Mouse (Mus musculus) hindbrain, embryonic 15.5 days (tissue): ENCODE data around the gene Pnmt. TPM values are rescaled to one million over a fixed set of nuclear protein-coding genes. Genes with fewer than 3 reads are reported as not detected.
A peak's percentile ranks its signal among the peaks of the same experiment; 100 is the strongest.
"Not testable (repeated sequence)": the region's sequence is repeated elsewhere in the genome, so short reads cannot be mapped to it uniquely, and the experiment has no call there.

Experiments
- ATAC-seq: fragments of 200-750 bp; cut with Nextera tagmentation; 2 replicates; pipeline ENCODE4 v1.8.0; 2017; ENCODE audit warnings: low read depth, moderate number of reproducible peaks, moderate TSS enrichment; ENCODE audit not compliant: low FRiP score
- H3K27ac ChIP-seq: fragments of 300-500 bp; sonication (generic); replicated peaks from 2 replicates; pipeline ENCODE4 v1.5.1; 2015; ENCODE audit warnings: mild to moderate bottlenecking, inconsistent platforms
- H3K27me3 ChIP-seq: fragments of 300-500 bp; sonication (generic); 2 replicates; pipeline ENCODE4 v1.6.1; 2015; ENCODE audit warnings: control low read depth, inconsistent platforms
- H3K36me3 ChIP-seq: fragments of 300-500 bp; sonication (generic); 2 replicates; pipeline ENCODE4 v1.6.1; 2015; ENCODE audit warnings: control low read depth, inconsistent platforms
- H3K4me1 ChIP-seq: fragments of 300-500 bp; sonication (generic); replicated peaks from 2 replicates; pipeline ENCODE4 v1.6.1; 2015; ENCODE audit warnings: control low read depth, inconsistent platforms
- H3K4me2 ChIP-seq: fragments of 300-500 bp; sonication (generic); 2 replicates; pipeline ENCODE4 v1.6.1; 2015; ENCODE audit warnings: moderate library complexity, mild to moderate bottlenecking, inconsistent platforms
- H3K4me3 ChIP-seq: fragments of 300-500 bp; sonication (generic); 2 replicates; pipeline ENCODE4 v1.5.1; 2015; ENCODE audit warnings: mild to moderate bottlenecking, inconsistent platforms
- H3K9ac ChIP-seq: fragments of 300-500 bp; sonication (generic); 2 replicates; pipeline ENCODE4 v1.6.1; 2015; ENCODE audit warnings: inconsistent platforms
- H3K9me3 ChIP-seq: fragments of 300-500 bp; sonication (generic); 2 replicates; pipeline ENCODE4 v1.6.1; 2016; ENCODE audit warnings: control low read depth, inconsistent platforms
- WGBS: fragments of 180-500 bp; shearing (Covaris S2); methylation state at CpG from one replicate; pipeline ENCODE4 v1.1.7; 2015; 5-methylcytosine and 5-hydroxymethylcytosine counted together
- polyA plus RNA-seq: library from polyadenylated mRNA; unstranded; fragments of >200 nt; fragmentation: Nextera tagmentation; extraction: Ambion mirVana; gene quantifications from 2 replicates; pipeline ENCODE4 v1.2.1, GENCODE M21; 2015

Gene Pnmt
- polyA plus RNA-seq, 1 experiment from 2014 or later: 3.7 TPM

DNA sequence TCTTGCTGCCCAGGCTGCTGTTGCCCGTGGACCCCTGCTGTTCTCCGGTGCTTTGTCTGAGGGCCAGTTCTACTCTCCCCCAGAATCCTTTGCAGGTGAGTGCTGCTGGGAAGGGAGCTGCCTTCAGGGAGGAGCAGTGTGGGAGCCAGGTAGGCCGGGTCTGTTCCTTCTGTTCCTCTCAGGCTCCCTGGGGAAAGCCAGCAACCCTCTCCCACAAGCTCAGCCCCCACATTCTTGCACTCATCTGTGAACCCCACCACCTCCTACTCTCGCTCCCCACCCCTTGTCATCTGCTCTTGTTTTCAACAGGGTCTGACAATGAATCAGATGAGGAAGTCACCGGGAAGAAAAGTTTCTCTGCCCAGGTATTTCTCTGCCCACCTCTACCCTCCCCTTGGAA, 9.5 kb upstream of the Pnmt start:
- Histone ChIP-seq H3K9me3 (no peaks in the 10 kb centered on the region), H3K4me3 (no peak overlapping the region), H3K27ac (no peak overlapping the region), H3K4me1 (peaks cover 10% of the 10 kb centered on the region), H3K36me3 (peaks cover 15% of the 10 kb centered on the region; the same call in 1 of the 2 replicates), H3K27me3 (no peaks in the 10 kb centered on the region), H3K4me2 (no peak overlapping the region), H3K9ac (no peak overlapping the region)
- no peak for ATAC-seq
- 73% methylated on average over 5 of the region's 5 CpGs for WGBS

DNA sequence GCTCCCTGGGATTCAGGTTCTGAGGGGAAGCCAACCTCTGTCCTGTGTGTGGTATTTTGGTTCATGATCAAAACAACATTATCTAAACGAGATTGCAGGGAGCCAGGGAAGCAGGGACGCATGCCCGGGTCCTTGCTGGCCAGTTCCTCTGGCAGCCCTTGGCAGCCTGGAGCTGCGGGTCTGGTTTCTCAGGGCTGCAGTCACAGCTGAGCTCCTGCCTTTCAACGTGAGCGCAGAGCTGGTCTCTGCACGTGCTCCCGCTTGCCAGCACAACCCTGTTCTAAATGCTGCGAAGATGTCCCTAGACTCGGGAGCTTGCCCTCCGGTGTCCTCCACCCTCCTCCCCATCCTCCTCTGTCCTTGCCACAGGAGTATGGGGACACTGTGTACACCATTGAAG, 8.5 kb upstream of the Pnmt start:
- H3K9ac ChIP-seq: no peak overlapping the region
- no peaks in the 10 kb centered on the region for H3K27me3 ChIP-seq
- no peak overlapping the region for H3K4me3 ChIP-seq
- 0 out of 2 replicates have a peak, but pooled peaks have one; percentile 30 for ATAC-seq
- no peak overlapping the region for H3K27ac ChIP-seq
- WGBS: 84% methylated on average over 11 of the region's 11 CpGs
- H3K4me2 ChIP-seq: no peak overlapping the region
- no peaks in the 10 kb centered on the region for H3K9me3 ChIP-seq
- H3K36me3 ChIP-seq: peaks cover 15% of the 10 kb centered on the region; the same call in 1 of the 2 replicates
- H3K4me1 ChIP-seq: 0 out of 2 replicates have a peak, but pooled peaks cover under 1% of the 10 kb centered on the region

DNA sequence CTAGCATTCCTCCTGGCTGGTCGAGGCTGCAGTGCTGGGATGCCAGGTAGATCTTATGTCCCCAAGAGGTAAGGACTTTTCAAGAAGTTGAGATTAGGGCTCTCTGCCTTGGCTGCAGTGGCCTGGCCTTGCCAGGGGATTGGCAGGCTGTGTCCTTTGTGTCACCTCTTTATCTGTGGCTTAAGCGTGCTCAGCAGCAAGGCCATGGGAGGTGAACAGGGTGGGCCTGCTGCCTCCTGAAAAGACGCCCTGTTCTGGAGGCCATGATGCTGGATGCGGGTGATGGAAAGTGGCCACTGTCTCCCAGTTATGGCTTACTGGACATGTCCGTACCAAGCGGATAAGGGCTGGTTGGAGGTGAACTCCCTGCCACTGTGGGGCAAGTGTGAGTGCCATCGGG, 6.9 kb upstream of the Pnmt start:
- ATAC-seq: no peak
- Histone ChIP-seq H3K36me3 (peaks cover 15% of the 10 kb centered on the region; the same call in 1 of the 2 replicates), H3K4me1 (no peaks in the 10 kb centered on the region), H3K27me3 (no peaks in the 10 kb centered on the region; the same call in 1 of the 2 replicates), H3K9me3 (no peaks in the 10 kb centered on the region), H3K27ac (no peak overlapping the region), H3K9ac (no peak overlapping the region), H3K4me2 (no peak overlapping the region), H3K4me3 (no peak overlapping the region)
- WGBS: 92% methylated on average over 7 of the region's 7 CpGs

DNA sequence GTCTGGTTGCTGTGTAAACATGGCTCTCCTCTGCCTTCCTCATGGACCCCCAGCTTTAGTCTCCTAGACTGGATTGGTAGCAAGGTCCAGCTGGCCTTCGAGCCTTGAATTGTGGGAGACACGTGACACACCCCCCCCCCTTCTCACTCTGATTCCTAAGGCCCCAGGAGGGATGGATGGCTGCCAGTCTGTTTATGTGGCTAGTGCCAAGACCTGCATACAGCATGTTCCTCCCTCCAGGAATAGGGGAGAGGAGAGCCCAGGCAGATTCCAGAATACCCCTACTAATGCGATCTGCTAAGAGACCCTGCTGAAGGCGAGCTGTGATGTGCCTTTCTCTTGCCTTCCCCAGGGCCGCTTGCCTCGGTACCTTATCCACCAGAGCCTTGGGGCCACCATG, 6.1 kb upstream of the Pnmt start:
- no peak for ATAC-seq

DNA sequence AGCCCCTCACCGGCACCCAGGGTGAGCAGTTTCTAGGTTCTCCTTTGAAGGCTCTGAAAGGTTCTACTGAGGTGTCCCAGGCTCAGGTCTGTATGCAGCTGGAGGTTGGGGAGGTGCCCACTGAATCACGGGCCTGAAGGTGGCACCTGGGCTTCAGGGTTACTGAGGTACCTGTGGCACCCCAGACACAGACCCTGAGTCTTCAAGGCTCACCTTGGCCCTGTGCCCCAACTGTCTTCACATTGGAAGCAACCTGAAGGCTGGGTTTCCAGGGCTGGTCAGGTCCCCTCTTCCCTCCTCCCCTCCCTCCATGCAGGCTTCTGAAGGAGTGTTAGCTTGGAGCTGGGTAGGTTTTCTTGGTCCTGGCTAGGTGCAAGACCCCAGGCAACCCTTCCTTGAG, 4.6 kb upstream of the Pnmt start:
- WGBS: 95% methylated on average over 2 of the region's 2 CpGs

More for the DNA sequence above, 6.1 kb upstream of the Pnmt start:
- WGBS: 67% methylated on average over 6 of the region's 6 CpGs
- H3K36me3 ChIP-seq: peaks cover 13% of the 10 kb centered on the region; the same call in 1 of the 2 replicates
- no peaks in the 10 kb centered on the region for H3K4me1 ChIP-seq
- no peak overlapping the region for H3K9ac ChIP-seq
- no peak overlapping the region for H3K27ac ChIP-seq
- no peak overlapping the region for H3K4me2 ChIP-seq
- no peaks in the 10 kb centered on the region for H3K9me3 ChIP-seq
- no peak overlapping the region for H3K4me3 ChIP-seq
- H3K27me3 ChIP-seq: peaks cover under 1% of the 10 kb centered on the region; the same call in 1 of the 2 replicates

DNA sequence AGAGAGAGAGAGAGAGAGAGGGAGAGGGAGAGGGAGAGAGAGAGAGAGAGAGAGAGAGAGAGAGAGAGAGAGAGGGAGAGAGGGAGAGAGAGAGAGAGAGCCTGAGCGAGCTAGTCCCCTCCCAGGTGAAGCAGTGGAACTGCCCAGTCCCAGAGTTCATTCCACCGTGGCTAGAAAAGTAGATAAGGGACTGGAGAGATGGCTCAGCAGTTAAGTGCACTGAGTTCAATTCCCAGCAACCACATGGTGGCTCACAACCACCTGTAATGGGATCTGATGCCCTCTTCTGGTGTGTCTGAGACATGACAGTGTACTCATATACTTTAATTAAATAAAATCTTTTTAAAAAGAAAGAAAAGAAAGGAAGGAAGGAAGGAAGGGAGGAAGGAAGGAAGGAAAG, 3.8 kb upstream of the Pnmt start:
- H3K9me3 ChIP-seq, H3K4me2 ChIP-seq, H3K9ac ChIP-seq, H3K36me3 ChIP-seq, H3K4me1 ChIP-seq, H3K27ac ChIP-seq, H3K4me3 ChIP-seq, ATAC-seq: not testable (repeated sequence)
- H3K27me3 ChIP-seq: peaks cover 11% of the 10 kb centered on the region
- WGBS: 60% methylated on average over 2 of the region's 2 CpGs

More for the DNA sequence above, 4.6 kb upstream of the Pnmt start:
- Histone ChIP-seq H3K9ac (no peak overlapping the region), H3K4me2 (no peak overlapping the region), H3K4me3 (no peak overlapping the region), H3K27ac (no peak overlapping the region), H3K27me3 (peaks cover 3% of the 10 kb centered on the region; the same call in 1 of the 2 replicates), H3K9me3 (no peaks in the 10 kb centered on the region), H3K4me1 (0 out of 2 replicates have a peak, but pooled peaks cover under 1% of the 10 kb centered on the region), H3K36me3 (peaks cover 8% of the 10 kb centered on the region; the same call in 1 of the 2 replicates)
- no peak for ATAC-seq

DNA sequence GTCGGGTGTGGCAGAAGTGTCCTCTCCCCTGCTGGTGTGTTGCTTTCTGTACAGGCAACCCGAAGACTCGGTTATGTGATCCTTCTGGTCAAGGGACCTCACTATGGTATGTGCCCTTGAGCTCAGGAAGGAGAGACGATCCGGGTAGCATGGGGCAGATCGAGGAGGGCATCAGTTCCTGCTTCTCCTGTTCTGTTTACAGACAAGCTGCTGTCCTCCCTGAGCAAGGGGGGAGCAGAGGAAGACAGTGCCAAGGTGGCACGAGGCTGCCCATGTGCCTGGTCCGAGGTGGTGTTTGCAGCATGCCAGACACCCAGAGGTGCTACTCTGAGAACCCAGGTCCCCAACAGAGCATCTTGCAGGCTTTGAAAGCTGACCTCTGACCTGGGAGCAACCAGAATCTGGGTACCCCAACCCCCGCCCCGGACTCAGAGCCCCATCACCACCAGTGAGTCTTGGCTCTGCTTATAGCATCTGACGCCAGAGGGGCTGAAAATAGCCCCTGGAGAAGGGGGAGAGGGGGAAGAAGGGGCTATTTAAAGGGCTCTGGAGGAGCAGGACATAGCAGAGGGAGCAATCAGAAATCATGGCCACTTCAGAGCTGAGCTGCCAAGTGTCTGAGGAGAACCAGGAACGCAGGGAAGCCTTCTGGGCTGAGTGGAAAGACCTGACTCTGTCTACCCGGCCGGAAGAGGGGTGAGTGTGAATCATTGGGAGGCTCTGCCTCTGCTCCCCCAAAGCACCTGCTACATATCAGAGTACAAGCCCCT, 2.8 kb upstream of the Pnmt start, which contains the start of gene Tcap:
TSS of gene Tcap (plus strand) at position 551 of the 770 bp plus-strand sequence.
- Histone ChIP-seq H3K4me2 (no peak within 1 kb of the TSS), H3K9ac (no peak within 1 kb of the TSS), H3K4me3 (no peak within 1 kb of the TSS), H3K9me3 (no peaks in the 10 kb centered on the region), H3K36me3 (peaks cover 7% of the 10 kb centered on the region; the same call in 1 of the 2 replicates), H3K27me3 (peaks cover 19% of the 10 kb centered on the region), H3K4me1 (0 out of 2 replicates have a peak, but pooled peaks cover 3% of the 10 kb centered on the region), H3K27ac (no peak within 1 kb of the TSS)
- ATAC-seq: no peak
- 70% methylated on average over 14 of the region's 14 CpGs for WGBS

DNA sequence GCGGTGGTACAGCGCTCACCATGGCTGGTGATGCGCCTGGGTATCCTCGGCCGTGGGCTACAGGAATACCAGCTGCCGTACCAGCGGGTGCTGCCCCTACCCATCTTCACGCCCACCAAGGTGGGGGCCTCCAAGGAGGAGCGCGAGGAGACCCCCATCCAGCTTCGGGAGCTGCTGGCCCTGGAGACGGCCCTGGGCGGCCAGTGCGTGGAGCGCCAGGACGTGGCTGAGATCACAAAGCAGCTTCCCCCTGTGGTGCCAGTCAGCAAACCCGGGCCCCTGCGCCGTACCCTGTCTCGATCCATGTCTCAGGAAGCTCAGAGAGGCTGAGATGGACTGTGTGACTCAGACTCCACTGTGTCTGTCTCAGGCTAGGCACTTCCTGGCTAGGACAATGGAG, 2.0 kb upstream of the Pnmt start:
- Histone ChIP-seq H3K9me3 (no peaks in the 10 kb centered on the region), H3K9ac (no peak overlapping the region), H3K27ac (no peak overlapping the region), H3K4me1 (0 out of 2 replicates have a peak, but pooled peaks cover 3% of the 10 kb centered on the region), H3K36me3 (peaks cover 4% of the 10 kb centered on the region; the same call in 1 of the 2 replicates), H3K27me3 (peaks cover 27% of the 10 kb centered on the region), H3K4me3 (no peak overlapping the region), H3K4me2 (no peak overlapping the region)
- WGBS: 73% methylated on average over 20 of the region's 20 CpGs
- ATAC-seq: no peak

DNA sequence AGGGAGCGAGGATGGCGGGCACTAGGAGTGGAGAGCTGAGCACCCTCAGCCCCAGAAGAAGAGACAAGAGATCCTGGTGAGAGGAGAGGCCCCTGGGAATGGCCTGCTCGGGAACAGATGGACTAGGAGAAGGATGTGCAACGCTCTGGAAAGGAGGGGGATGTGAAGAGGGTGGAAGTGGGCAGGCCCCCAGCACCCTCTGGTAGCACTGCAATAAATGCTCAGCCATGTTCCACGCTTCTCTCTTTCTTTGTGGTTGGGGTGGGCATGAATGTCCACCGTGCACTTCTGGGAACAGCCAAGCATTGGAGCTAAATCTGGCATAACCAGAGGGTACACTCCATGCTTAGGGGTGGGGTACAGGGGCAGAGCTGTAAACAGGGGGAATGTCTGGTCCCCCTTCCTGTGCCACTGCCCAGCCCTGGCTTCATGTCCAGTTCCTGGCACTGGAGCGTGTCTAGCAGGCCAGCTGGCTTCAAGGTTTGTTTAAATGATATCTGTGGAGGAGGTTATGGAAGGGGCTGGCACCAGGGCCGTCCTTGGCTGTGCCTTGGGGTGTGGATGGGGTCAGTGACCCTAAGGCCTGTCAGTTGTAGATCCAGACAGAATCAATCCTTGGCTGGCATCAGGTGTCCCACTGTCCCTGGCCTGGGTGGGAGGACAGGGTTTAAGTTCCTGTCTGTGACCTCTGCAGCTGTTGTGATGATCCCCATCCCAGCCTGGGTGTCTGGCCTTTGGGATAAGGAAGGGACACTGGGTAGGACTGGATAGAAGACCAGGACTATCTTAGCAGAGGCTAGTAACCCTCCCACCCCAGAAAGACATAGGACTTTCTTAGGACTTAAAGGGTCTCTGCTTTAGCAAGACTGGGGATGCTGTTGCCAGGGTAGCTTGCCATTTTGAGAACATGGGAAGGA, 1.3 kb upstream of the Pnmt start:
- H3K27me3 ChIP-seq: peaks cover 31% of the 10 kb centered on the region
- no peak for ATAC-seq

DNA sequence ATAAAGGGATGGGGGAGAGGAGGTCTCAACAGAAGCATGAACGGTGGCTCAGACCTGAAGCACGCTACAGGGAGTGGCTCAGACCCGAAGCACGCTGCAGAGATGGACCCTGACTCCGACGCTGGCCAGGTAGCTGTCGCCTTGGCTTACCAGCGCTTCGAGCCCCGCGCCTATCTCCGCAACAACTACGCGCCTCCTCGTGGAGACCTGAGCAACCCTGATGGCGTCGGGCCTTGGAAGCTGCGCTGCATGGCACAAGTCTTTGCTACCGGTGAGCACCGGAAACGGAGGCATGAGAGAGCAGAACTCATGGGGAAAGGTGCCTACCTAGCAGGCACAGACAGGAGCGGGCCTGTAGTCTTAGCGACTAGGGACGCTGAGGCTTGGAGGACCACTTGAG, 346 bp downstream of the Pnmt start:
- ATAC-seq: no peak
- Histone ChIP-seq H3K4me2 (peak overlapping the region; percentile 33), H3K36me3 (no peaks in the 10 kb centered on the region), H3K4me1 (0 out of 2 replicates have a peak, but pooled peaks cover 3% of the 10 kb centered on the region), H3K27me3 (peaks cover 34% of the 10 kb centered on the region), H3K27ac (no peak overlapping the region), H3K4me3 (no peak overlapping the region), H3K9me3 (no peaks in the 10 kb centered on the region), H3K9ac (no peak overlapping the region)
- 24% methylated on average over 24 of the region's 24 CpGs for WGBS

More for the DNA sequence above, 1.3 kb upstream of the Pnmt start:
- Histone ChIP-seq H3K4me2 (no peak overlapping the region), H3K9ac (no peak overlapping the region), H3K27ac (no peak overlapping the region), H3K4me3 (no peak overlapping the region), H3K36me3 (peaks cover 4% of the 10 kb centered on the region; the same call in 1 of the 2 replicates), H3K4me1 (0 out of 2 replicates have a peak, but pooled peaks cover 3% of the 10 kb centered on the region), H3K9me3 (no peaks in the 10 kb centered on the region)
- WGBS: 66% methylated on average over 8 of the region's 8 CpGs

DNA sequence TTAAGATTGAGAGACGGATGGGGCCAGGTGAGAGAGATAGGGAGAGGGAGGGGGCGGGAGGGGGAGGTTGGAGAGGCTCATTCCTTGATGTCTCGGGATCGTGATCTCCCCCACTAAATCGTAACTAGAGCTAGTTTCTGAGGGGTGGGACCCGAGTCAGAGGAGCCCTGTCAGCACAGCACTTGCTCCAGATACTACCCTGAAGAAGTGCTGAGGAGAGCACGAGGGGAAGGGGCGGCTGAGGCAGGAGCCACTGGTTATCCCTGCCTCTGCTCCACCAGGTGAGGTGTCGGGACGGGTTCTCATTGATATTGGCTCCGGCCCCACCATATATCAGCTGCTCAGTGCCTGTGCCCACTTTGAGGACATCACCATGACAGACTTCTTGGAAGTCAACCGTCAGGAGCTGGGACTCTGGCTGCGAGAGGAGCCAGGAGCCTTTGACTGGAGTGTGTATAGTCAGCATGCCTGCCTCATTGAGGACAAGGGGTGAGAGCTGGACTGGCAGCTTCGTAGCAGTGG, 867 bp downstream of the Pnmt start:
- Histone ChIP-seq H3K4me2 (peak overlapping the region; percentile 33; the same call in 1 of the 2 replicates), H3K9ac (no peak overlapping the region), H3K27me3 (peaks cover 34% of the 10 kb centered on the region), H3K9me3 (no peaks in the 10 kb centered on the region), H3K4me3 (no peak overlapping the region), H3K27ac (no peak overlapping the region), H3K36me3 (no peaks in the 10 kb centered on the region), H3K4me1 (0 out of 2 replicates have a peak, but pooled peaks cover 3% of the 10 kb centered on the region)
- 61% methylated on average over 14 of the region's 14 CpGs for WGBS
- no peak for ATAC-seq
